Mouse (Mus musculus) ES-E14 (cell line): ENCODE data around the gene Rad54l2.

Source experiments
- ZC3H11A ChIP-seq: IDR thresholded peaks from 2 replicates; pipeline ENCODE4 v1.6.1; 2012; ENCODE audit warnings: low read depth, mild to moderate bottlenecking, inconsistent platforms, low read length, borderline replicate concordance
- ZNF384 ChIP-seq: IDR thresholded peaks from 2 replicates; pipeline ENCODE4 v1.6.1; 2012; ENCODE audit warnings: low read depth, low read length, inconsistent platforms

- TF ChIP-seq ZNF384 (no peak), ZC3H11A (no peak)
Measured at GRCm38 (mm10) chr9:106788812-106789321, at the start of gene Rad54l2.
